Mouse (Mus musculus): Measurements from ENCODE around the gene Zfp988.
"Not testable (repeated sequence)": the region's sequence is repeated elsewhere in the genome, so short reads cannot be mapped to it uniquely, and the experiment has no call there.

DNA sequence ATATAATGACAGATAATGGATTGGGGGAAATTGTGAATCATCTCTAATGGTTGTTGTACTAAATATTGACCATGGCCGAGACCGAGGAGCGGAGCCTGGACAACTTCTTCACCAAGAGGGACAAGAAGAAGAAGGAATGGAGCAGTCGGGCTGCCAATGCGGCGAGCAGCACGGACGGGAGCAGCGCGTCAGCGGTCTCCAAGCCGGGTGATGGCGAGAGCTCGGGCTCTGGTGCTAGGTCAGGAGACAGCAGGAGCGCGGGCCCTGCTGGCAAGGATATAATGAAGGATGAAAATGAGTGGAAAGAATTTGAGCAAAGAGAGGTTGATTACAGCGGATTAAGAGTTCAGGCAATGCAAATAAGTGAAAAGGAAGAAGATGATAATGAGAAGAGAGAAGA is 38.2 kb upstream of the Zfp988 start:
- TF ChIP-seq CTCF, POLR2A (IDR thresholded peaks at IDR 0.05; ENCODE audit: extremely low read depth, insufficient read depth, low read length): not testable (repeated sequence)
